Mouse (Mus musculus): Measurements from ENCODE around the gene Adgrf1. TPM values are rescaled to one million over a fixed set of nuclear protein-coding genes. Genes with fewer than 3 reads are reported as not detected.

The Adgrf1 gene
- total RNA-seq, 2 experiments from 2014 or later, result not detected

DNA sequence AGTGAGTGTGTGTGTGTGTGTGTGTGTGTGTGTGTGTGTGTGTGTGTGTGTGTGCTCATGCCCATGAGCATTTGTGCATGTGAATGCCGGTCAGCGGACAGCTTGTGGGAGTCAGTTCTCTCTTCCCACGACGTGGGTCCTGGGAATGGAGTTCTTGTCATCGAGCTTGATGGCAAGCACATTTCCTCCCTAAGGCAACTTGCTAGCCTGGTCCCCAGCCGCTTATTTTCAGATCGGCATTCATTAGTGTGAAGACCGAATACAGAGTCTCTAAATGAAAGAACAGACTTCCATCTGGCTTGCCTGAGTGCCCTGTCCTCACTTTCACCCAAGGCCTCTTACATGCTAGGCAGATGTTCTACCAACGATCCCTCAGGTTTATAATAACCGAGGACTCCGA lies 17.3 kb upstream of the Adgrf1 start:
- no peak for DNase-seq (ENCODE audit: low spot score in 2 of 2)
- Histone ChIP-seq H3K4me3 (no peak overlapping the region), H3K27ac (no peak overlapping the region)
- TF ChIP-seq CTCF (conservative IDR thresholded peaks at IDR 0.05), result no peak

DNA sequence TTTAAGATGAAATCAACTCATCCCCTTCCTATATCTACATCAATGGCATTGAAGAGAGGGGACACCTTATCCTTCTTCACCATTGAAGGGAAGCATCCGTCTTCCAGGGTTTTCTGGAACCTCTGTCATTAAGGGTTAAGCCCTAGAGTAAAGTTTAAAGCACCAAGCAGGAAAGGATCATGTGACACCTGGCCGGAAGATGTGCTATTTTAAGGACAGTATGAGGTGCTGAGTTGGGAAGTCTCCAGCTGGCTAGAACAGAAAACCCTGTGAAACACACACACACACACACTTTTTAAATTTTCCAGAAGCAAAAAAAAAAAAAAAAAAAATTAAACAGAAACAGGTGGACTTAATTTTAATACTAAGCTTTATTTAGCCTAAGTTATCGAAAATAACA lies 15.9 kb upstream of the Adgrf1 start:
- DNase-seq (ENCODE audit: low spot score in 2 of 2), result no peak
- Histone ChIP-seq H3K27ac (no peak overlapping the region), H3K4me3 (no peak overlapping the region)
- TF ChIP-seq CTCF (conservative IDR thresholded peaks at IDR 0.05), result no peak

DNA sequence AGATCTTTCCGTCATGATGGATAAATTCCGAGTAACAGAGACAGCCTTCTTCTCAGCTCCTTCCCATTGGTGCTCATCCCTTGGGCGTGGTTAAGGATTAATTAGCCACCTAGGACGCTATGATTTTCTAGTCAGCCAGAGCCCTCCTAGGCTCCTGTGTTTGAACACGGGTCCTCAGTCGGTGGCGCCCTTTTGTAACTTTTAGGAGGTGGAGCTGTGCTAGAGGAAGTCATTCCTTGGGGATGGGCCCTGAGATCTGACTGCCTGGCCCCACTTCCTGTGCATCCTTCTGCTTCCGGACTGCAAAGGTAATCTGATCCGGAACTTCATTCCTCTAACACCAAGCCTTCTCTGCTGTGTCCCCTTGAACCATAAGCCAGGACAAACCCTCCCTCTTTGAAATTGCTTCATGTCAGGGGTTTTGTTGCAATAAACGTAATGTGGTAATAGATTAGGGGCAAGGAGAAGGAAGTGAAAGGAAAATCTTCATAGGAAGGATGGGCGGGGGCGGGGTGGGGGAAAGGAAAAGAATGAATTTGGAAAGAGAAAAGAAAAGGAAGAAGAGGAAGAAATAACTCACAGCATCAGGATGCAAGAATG lies 13.5 kb upstream of the Adgrf1 start:
- no peak overlapping the region for H3K4me3 ChIP-seq
- TF ChIP-seq CTCF (conservative IDR thresholded peaks at IDR 0.05), result no peak
- DNase-seq (ENCODE audit: low spot score in 2 of 2), result no peak
- H3K27ac ChIP-seq, result no peak overlapping the region

DNA sequence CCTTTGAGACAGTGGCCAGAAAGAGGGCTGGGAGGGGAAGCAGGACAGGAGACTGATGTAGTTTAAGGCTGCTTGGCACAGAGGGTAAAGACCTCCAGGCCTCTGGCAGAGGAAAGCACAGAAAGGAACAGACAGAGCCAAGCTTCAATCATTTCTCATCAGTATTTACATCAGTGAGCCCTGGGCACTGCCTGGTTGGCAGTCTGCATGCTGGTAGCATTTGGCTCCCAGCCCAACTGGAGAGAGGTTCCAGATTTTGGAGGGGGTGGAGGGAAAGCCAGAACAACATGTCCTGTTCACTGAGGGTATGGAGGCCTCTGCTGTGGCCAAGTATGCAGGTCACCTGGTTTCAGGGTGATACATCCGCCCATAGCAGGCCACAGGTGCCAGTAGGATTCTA lies 12.4 kb upstream of the Adgrf1 start:
- H3K4me3 ChIP-seq, result no peak overlapping the region
- DNase-seq (ENCODE audit: low spot score in 2 of 2), result no peak
- H3K27ac ChIP-seq, result no peak overlapping the region
- no peak for TF ChIP-seq CTCF (conservative IDR thresholded peaks at IDR 0.05)

DNA sequence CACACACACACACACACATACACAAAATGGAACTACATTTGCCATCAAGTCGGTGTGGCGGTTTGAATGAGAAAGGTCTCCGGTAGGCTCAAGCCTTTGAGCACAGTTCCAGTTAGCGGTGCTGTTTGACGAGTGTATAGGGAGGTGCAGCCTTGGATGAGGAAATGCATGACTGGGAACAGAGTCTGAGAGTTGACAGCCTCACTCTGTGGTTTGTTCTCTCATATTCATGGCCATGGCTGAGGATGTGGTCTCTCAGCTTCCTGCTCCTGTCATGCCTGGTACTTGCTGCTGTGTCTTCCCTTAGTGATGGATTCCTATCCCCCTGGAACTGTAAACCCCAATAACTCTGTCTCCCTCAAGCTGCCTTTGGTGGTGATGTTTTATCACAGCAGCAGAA lies 8.2 kb upstream of the Adgrf1 start:
- Histone ChIP-seq H3K27ac (no peak overlapping the region), H3K4me3 (no peak overlapping the region)
- no peak for TF ChIP-seq CTCF (conservative IDR thresholded peaks at IDR 0.05)
- no peak for DNase-seq (ENCODE audit: low spot score in 2 of 2)

DNA sequence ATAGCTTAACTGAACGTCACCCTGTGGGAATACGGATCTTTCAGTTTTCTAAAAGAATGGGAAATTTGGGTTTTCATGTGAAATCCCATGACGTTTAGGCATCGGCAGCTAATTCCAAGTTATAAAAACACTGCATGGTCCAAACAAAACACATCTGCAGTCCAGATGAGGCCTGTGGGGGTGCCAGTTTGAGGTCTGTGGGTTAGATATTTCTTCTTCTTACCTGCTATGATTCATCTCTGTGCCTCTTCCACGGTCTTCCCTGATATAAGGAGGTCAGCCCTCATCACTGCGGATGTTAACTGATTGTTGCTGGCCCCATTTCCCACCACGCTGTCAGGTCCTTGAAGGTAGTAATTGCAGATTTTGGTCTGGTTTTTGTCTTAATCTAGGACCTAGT lies 5.4 kb upstream of the Adgrf1 start:
- H3K27ac ChIP-seq, result no peak overlapping the region
- no peak for DNase-seq (ENCODE audit: low spot score in 2 of 2)
- TF ChIP-seq CTCF (conservative IDR thresholded peaks at IDR 0.05), result no peak
- no peak overlapping the region for H3K4me3 ChIP-seq

DNA sequence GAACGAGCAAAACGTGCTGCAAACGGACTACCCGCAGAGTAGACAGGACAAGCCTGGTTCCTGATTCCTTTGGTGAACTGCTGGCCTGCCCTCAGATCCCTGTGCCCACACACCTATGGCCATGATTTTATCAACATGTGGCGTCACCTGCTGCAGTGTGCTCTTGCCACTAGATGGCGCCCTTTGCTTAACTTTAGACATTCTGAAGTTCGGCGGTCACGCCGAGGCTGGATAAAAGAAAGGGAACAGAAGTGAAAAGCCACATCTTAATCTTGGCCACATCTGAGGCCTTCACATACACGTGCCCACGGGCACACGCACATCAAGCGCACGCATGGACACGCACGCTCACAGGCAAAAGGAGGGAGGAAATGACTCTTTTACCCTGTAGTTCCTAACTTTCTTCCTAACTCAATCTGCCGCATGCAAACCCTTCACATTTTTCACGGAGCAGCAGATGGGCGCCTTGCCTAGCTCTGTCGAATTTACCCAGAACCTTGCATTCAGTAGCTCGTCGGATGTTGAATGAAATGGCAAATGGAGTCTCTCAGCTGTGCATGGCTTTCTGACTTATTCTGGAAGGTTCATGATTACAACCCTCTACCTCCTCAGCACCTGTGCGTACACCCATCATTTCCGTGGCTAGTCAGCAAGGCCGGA lies 4.8 kb upstream of the Adgrf1 start:
- peak; percentile 96 for TF ChIP-seq CTCF (conservative IDR thresholded peaks at IDR 0.05)
- Histone ChIP-seq H3K4me3 (0 out of 2 replicates have a peak overlapping the region, but pooled peaks have one; percentile 19), H3K27ac (no peak overlapping the region)
- DNase-seq (ENCODE audit: low spot score in 2 of 2), result peak; percentile 51 to 81

DNA sequence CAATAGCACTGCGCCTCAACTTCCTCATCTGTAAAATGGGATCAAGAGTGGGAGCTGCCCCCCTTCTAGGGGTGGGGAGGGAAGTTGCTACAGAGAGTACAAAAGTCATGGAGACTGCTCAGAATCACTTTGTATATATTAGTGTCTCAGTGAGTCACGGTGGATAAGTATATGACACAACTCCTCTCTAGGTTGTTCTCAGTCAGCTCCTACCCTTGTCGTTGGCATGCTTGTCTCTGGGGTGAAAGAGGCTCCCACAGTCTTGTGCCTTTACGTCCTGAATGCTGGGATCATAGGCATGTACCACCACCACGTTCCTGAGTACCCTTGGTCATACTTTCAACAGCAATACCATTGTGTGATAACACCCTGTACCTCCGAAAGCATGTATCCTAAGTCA lies 4.2 kb upstream of the Adgrf1 start:
- no peak overlapping the region for H3K4me3 ChIP-seq
- TF ChIP-seq CTCF (conservative IDR thresholded peaks at IDR 0.05), result no peak
- DNase-seq (ENCODE audit: low spot score in 2 of 2), result no peak
- H3K27ac ChIP-seq, result no peak overlapping the region

DNA sequence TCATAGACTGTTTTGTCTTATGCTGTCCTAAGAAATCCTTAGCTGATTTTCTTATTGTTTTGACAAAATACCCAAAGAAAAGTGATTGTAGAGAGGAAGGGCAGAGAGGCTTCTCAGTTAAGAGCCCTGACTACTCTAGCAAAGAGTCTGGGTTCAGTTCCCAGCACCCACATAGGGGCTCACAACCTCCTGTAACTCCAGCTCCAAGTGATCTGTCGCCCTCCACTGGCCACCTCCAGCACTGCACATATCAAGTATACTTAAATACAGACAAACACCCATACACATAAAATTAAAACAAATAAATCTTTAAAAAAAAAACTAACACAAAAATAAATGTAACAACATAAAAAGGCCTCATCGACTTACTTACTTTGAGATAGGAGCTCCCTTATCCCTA lies 3.5 kb upstream of the Adgrf1 start:
- no peak overlapping the region for H3K4me3 ChIP-seq
- no peak for TF ChIP-seq CTCF (conservative IDR thresholded peaks at IDR 0.05)
- H3K27ac ChIP-seq, result no peak overlapping the region
- DNase-seq (ENCODE audit: low spot score in 2 of 2), result no peak

DNA sequence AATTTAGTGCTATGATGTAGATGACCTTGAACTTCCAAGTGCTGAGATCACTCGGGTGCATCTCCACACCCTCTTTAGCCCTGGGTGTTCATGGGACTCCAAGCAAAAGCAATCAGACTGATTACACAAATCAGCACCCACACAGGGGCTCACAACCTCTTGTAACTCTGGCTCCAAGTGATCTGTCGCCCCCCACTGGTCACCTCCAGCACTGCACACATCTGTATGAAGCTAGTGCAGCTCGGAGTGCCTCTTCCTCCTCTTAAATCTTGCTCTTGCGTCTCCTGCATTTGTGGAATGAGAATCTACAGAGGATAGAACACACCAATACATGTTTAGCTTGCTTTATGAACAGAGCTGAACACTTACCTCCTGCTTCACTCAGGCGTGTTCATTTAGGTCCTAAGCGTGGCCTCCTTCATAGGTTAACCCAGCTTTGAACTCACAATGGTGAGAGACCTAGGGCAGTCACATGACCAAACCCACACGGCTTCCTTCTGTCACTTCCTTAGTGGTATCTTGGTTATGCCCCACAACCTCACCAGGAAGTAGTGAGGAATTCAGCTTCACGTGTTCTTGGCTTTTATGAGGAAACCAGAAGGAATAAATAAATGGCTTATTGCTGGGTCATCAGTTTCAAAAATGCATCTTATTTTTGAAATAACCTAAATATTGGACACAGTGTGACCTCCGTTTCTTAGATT lies 2.9 kb upstream of the Adgrf1 start:
- peak; percentile 49 for TF ChIP-seq CTCF (conservative IDR thresholded peaks at IDR 0.05)
- Histone ChIP-seq H3K4me3 (no peak overlapping the region), H3K27ac (no peak overlapping the region)
- DNase-seq (ENCODE audit: low spot score in 2 of 2), result no peak

DNA sequence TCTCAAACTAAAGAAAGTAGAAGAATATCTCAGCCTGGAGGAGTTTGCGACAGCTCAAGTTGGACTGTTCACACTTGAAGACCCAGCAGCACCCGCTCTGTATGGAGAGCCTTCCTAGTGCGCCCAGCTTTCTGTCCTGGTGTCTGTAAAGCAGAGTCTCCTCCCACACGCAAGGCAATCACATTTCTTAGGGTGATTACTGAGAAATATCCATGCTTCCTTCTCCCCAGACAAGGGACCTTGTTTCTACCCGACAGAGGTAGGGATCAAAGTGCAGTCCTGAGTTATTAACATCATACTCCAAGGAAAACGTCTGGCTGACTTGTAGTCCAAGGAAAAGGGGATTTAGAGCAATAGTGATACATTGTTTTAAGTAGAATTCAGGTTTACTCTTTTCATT lies 6.1 kb downstream of the Adgrf1 start:
- no peak for DNase-seq (ENCODE audit: low spot score in 2 of 2)
- TF ChIP-seq CTCF (conservative IDR thresholded peaks at IDR 0.05), result no peak
- Histone ChIP-seq H3K4me3 (no peak overlapping the region), H3K27ac (no peak overlapping the region)

DNA sequence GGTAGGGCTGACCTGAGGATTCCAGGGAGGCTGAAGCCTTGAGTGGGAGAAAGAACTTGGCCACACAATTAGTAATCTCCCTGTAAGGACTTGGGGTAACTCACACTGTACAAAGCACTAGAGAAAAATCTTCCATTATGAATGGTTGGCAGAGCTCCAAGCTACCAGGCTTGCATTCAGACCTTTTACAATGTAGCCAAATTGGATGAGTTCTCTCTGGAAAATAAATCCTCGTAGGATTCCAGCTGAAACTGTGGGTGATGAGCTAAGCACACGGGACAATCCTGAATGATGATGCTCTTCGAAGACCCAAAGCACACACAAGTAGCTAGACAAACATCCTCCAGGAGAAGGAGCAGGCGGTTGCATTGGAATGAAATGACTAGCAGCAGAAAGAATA lies 7.1 kb downstream of the Adgrf1 start:
- H3K4me3 ChIP-seq, result no peak overlapping the region
- peak; percentile 28 to 55 for DNase-seq (ENCODE audit: low spot score in 2 of 2)
- H3K27ac ChIP-seq, result no peak overlapping the region
- TF ChIP-seq CTCF (conservative IDR thresholded peaks at IDR 0.05), result no peak

DNA sequence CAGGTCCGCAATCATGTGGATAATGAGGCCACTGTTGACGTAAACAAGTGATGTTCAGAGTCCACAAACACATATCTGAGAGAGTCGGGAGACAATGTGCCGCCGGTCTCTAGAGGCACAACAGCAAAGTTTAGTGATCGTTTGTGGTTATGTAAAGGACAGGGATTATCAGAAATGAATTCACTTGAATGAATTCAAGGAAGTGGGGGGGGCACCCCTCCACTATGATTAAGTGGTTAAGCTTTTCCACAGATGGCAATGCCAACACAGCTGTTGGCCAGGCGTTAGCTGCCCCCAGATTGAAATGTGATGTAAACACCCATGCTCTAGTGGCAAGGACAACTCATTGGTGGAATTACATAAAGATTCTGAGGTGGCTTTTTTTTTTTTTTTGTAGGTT lies 9.5 kb downstream of the Adgrf1 start:
- Histone ChIP-seq H3K27ac (no peak overlapping the region), H3K4me3 (no peak overlapping the region)
- no peak for TF ChIP-seq CTCF (conservative IDR thresholded peaks at IDR 0.05)
- DNase-seq (ENCODE audit: low spot score in 2 of 2), result no peak

DNA sequence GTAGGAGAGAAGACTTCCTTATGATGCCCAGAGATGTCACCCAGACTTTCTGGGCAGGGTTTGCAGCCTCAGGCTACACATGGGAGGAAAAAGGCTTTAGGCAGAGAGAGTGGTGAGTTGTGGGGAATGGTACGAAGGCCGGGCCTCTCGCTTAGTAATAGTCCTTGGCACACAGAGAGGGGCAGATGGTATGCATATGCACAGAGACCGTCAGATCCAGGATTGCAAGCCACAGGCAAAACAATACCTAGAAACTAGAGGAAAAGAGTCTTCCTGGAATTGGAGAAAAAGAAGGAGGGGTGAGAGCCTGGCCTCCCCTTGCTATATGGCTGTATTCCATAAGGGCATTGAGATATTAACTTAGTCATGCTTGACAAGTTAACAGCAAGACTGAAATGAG lies 12.2 kb downstream of the Adgrf1 start:
- no peak overlapping the region for H3K27ac ChIP-seq
- DNase-seq (ENCODE audit: low spot score in 2 of 2), result peak in 1 of 2 experiments; percentile 24
- no peak overlapping the region for H3K4me3 ChIP-seq
- TF ChIP-seq CTCF (conservative IDR thresholded peaks at IDR 0.05), result no peak

Data from layer of hippocampus, adult 2 months (tissue).